Mouse (Mus musculus) liver, postnatal 0 days (tissue): ENCODE results near the gene Noa1.

Source experiments
- CTCF ChIP-seq: sonication (generic); IDR thresholded peaks from 2 replicates; pipeline ENCODE4 v1.5.1; 2016; ENCODE audit warnings: antibody characterized with exemption, low read depth
- EP300 ChIP-seq: IDR thresholded peaks from 2 replicates; pipeline ENCODE4 v1.6.1; 2016; ENCODE audit warnings: antibody characterized with exemption, low read depth, mild to moderate bottlenecking

DNA sequence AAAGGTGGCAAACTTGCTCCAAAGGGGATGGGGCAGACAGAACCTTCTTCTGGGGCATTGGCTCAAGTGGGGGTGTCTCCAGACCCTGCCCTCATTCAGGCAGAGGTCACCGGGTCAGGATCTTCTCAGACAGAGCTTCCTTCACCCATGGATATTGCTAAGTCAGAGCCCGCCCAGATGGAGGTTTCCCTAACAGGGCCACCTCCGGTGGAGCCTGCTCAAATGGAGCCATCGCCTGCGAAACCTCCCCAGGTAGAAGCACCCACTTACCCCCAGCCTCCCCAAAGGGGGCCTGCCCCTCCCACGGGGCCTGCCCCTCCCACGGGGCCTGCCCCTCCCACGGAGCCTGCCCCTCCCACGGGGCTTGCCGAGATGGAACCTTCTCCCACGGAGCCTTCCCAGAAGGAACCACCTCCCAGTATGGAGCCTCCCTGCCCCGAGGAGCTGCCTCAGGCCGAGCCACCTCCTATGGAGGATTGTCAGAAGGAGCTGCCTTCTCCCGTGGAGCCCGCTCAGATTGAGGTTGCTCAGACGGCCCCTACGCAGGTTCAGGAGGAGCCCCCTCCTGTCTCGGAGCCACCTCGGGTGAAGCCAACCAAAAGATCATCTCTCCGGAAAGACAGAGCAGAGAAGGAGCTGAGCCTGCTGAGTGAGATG, 28.2 kb downstream of the Noa1 start:
- TF ChIP-seq EP300, result no peak
- TF ChIP-seq CTCF, result no peak
